Mouse (Mus musculus) Patski (cell line): Measurements from ENCODE around the gene Sars2. TPM values are rescaled to one million over a fixed set of nuclear protein-coding genes. Genes with fewer than 3 reads are reported as not detected.
A peak's percentile ranks its signal among the peaks of the same experiment; 100 is the strongest.

Source experiments
- ATAC-seq: fragments of 100-300 bp; one replicate; pipeline ENCODE4 v1.8.0; 2021
- CTCF ChIA-PET: fragments of 350-600 bp; sonication (Branson Sonifier 250); formaldehyde crosslinking; loops from one replicate; lab custom pipeline; 2022; ENCODE audit warnings: inconsistent platforms; lab: Charles Lee
- POLR2A ChIA-PET: fragments of 350-600 bp; sonication (Branson Sonifier 250); formaldehyde crosslinking; loops from one replicate; lab custom pipeline; 2022; ENCODE audit warnings: antibody characterized with exemption, inconsistent platforms; lab: Charles Lee
- DNase-seq: peaks from one replicate; pipeline ENCODE4 v3.0.0-alpha.2; 2011; ENCODE audit warnings: low read depth, low spot score
- H3K27me3 ChIP-seq: fragments of 371-371 bp; one replicate; pipeline ENCODE4 v1.5.1; 2021
- CTCF ChIP-seq: fragments of 100-300 bp; IDR thresholded peaks from one replicate; pipeline ENCODE4 v1.5.1; 2021
- in situ Hi-C: fragments of 300-500 bp; cut with MboI; formaldehyde crosslinking; loops from 3 replicates; pipeline ENCODE4 v1.11.1; 2018; ENCODE audit warnings: low pct_unique_long_range_greater_than_20kb, mixed read lengths
- polyA plus RNA-seq: library from polyadenylated mRNA; unstranded; gene quantifications from one replicate; pipeline ENCODE4 v1.2.3, GENCODE M21; 2021

Sars2 gene
- polyA plus RNA-seq, 1 experiment from 2014 or later = 14.8 TPM

- in situ Hi-C loops = loop anchor here (5.0 kb wide), 2 partner anchors 122 to 282 kb away; no protein-coding TSS in a partner anchor
- TF ChIP-seq CTCF = no peak
- ATAC-seq = no peak
- ChIA-PET CTCF (no interaction called here), POLR2A (no interaction called here)
- no peaks in the 10 kb centered on the region for H3K27me3 ChIP-seq
- no peak for DNase-seq
These were observed 17.2 kb upstream of the Sars2 start for GRCm38 (mm10) chr7:28724613-28725012.

GRCm38 (mm10) chr7:28726600-28726999 lies 15.2 kb upstream of the Sars2 start:
- POLR2A ChIA-PET = no interaction called here
- in situ Hi-C loops = loop anchor here (5.0 kb wide), 2 partner anchors 124 to 284 kb away; no protein-coding TSS in a partner anchor
- ATAC-seq = peak; percentile 24
- peak; percentile 30 for DNase-seq
- TF ChIP-seq CTCF = peak; percentile 95
- CTCF ChIA-PET = interaction anchor here (1.0 to 1.2 kb wide), 2 partner anchors 36 to 285 kb away, joined by 3 read pairs; no protein-coding TSS in a partner anchor
- no peaks in the 10 kb centered on the region for H3K27me3 ChIP-seq

GRCm38 (mm10) chr7:28727649-28728340 lies 14.0 kb upstream of the Sars2 start:
- peak; percentile 76 for ATAC-seq
- CTCF ChIA-PET = interaction anchor here (0.9 to 1.4 kb wide), 8 partner anchors 14 to 288 kb away, joined by 3 to 5 read pairs (median 3); partner anchors contain the start of genes Mrps12 and Sars2
- TF ChIP-seq CTCF = no peak
- POLR2A ChIA-PET = no interaction called here
- H3K27me3 ChIP-seq = no peaks in the 10 kb centered on the region
- in situ Hi-C loops = loop anchor here (5.0 kb wide), 2 partner anchors 125 to 285 kb away; no protein-coding TSS in a partner anchor
- peak; percentile 65 for DNase-seq

GRCm38 (mm10) chr7:28732341-28733142 lies 9.2 kb upstream of the Sars2 start:
- H3K27me3 ChIP-seq = no peaks in the 10 kb centered on the region
- in situ Hi-C loops = no loop called here
- DNase-seq = no peak
- no peak for TF ChIP-seq CTCF
- POLR2A ChIA-PET = no interaction called here
- CTCF ChIA-PET = no interaction called here
- ATAC-seq = no peak

- in situ Hi-C loops = no loop called here
- CTCF ChIA-PET = no interaction called here
- ATAC-seq = no peak
- DNase-seq = no peak
- TF ChIP-seq CTCF = no peak
- H3K27me3 ChIP-seq = no peaks in the 10 kb centered on the region
- POLR2A ChIA-PET = no interaction called here
These were observed 8.6 kb upstream of the Sars2 start for GRCm38 (mm10) chr7:28733211-28733610.

- in situ Hi-C loops = no loop called here
- ATAC-seq = no peak
- CTCF ChIA-PET = no interaction called here
- no peaks in the 10 kb centered on the region for H3K27me3 ChIP-seq
- TF ChIP-seq CTCF = no peak
- POLR2A ChIA-PET = no interaction called here
- no peak for DNase-seq
These were observed 6.1 kb upstream of the Sars2 start for GRCm38 (mm10) chr7:28735701-28736100.

GRCm38 (mm10) chr7:28739829-28740228 lies 2.0 kb upstream of the Sars2 start:
- in situ Hi-C loops = no loop called here
- ChIA-PET POLR2A (no interaction called here), CTCF (no interaction called here)
- no peak for DNase-seq
- no peak for TF ChIP-seq CTCF
- H3K27me3 ChIP-seq = no peaks in the 10 kb centered on the region
- no peak for ATAC-seq

GRCm38 (mm10) chr7:28740949-28741348 lies 843 bp upstream of the Sars2 start:
- in situ Hi-C loops = no loop called here
- ATAC-seq (no peak), DNase-seq (no peak)
- ChIA-PET POLR2A (no interaction called here), CTCF (no interaction called here)
- no peak for TF ChIP-seq CTCF
- H3K27me3 ChIP-seq = no peaks in the 10 kb centered on the region

- ATAC-seq (no peak), DNase-seq (no peak)
- in situ Hi-C loops = no loop called here
- ChIA-PET POLR2A (no interaction called here), CTCF (interaction anchor here (0.7 to 1.6 kb wide), 6 partner anchors 14 to 304 kb away, joined by 3 to 5 read pairs (median 4); partner anchors contain the start of genes Ccer2, Gmfg and Sirt2)
- TF ChIP-seq CTCF = no peak
- H3K27me3 ChIP-seq = no peaks in the 10 kb centered on the region
These were observed 454 bp upstream of the Sars2 start for GRCm38 (mm10) chr7:28741368-28741708.

GRCm38 (mm10) chr7:28749935-28750334 lies 8.1 kb downstream of the Sars2 start:
- ChIA-PET CTCF (no interaction called here), POLR2A (no interaction called here)
- no peaks in the 10 kb centered on the region for H3K27me3 ChIP-seq
- ATAC-seq (no peak), DNase-seq (no peak)
- in situ Hi-C loops = no loop called here
- TF ChIP-seq CTCF = no peak
